Mouse (Mus musculus) retina, postnatal 7 days (tissue): ENCODE data around the gene Hist1h2aa.

ENCODE experiments used
- DNase-seq: peaks from one replicate; pipeline ENCODE4 v3.0.0-alpha.2; 2012; ENCODE audit warnings: low read depth, low spot score

Gene Hist1h2aa

GRCm38 (mm10) chr13:23942861-23943260 is 8.6 kb downstream of the Hist1h2aa start:
- DNase-seq, result no peak

DNA sequence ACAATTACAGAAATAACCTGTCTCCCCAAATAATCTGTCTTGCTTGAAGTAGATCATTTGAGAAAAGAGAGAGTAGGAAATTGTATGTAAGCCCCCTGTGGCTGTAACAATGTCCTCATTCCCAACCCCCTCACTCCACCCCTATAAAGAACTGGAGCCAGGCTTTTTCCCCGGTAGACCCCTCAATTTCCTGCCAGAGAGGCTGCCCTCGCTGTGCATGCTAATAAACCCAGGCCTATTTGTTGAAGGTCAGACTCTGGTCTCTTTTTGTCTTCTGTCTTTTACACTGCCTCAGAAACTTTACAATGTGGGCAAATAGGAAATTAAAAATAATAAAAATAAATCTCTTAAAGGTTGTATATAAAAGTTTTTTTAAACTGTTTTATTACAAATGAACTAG is 12.0 kb downstream of the Hist1h2aa start:
- DNase-seq, result no peak

- no peak for DNase-seq
Observed at GRCm38 (mm10) chr13:23949484-23950246, 15.4 kb downstream of the Hist1h2aa start.

DNA sequence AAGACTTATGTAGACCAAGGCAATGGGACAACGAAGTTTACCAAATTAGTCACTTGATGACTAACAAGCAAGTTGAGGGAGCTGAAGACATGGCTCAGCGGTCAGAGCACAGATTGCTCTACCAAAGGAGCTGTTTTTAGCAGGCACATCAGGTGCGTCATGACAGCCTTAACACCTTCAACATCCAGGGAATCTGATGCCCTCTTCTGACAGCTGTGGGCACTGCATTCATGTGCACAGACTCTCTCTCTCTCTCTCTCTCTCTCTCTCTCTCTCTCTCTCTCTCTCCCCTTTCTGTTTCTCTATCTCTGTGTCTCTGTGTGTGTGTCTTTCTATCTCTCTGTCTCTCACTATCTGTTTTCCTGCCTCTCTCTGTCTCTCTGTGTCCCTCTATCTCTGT is 16.7 kb downstream of the Hist1h2aa start:
- DNase-seq, result no peak

GRCm38 (mm10) chr13:23959776-23960175 is 25.5 kb downstream of the Hist1h2aa start:
- no peak for DNase-seq

DNA sequence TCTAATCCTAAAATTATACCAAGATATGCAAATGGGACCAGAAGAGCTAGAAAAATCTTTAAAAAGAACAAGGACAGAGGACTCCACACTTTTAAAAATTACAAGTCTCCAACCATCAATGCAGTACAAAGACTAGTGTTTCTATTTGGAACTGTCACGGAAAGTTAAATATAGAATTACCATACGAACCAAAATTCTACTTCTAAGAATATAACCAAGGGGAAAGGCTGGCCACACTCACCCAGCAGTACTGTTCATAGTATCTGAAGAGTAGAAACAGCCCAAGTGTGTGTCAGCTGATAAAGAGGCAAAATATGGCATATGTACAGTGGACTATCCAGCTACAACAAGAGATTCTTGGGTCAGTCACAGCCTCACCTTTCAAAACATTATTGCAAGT is 30.6 kb downstream of the Hist1h2aa start:
- DNase-seq, result no peak

GRCm38 (mm10) chr13:23971870-23972269 is 37.6 kb downstream of the Hist1h2aa start:
- no peak for DNase-seq

- DNase-seq, result no peak
Observed at GRCm38 (mm10) chr13:23972271-23972670, 38.0 kb downstream of the Hist1h2aa start.
